Mouse (Mus musculus) layer of hippocampus, adult 9-10 months (tissue): Measurements from ENCODE around the gene Ifna9.
"Not testable (repeated sequence)": the region's sequence is repeated elsewhere in the genome, so short reads cannot be mapped to it uniquely, and the experiment has no call there.

Source experiments
- DNase-seq: peaks from one replicate; pipeline ENCODE4 v3.0.0; 2022; ENCODE audit warnings: low spot score

Gene Ifna9

GRCm38 (mm10) chr4:88592285-88592684 is at the start of gene Ifna9:
Gene Ifna9 (minus strand): TSS chr4:88592385.
- no peak for DNase-seq

- DNase-seq = peak; percentile 92
These were observed 49.1 kb upstream of the Ifna9 start for GRCm38 (mm10) chr4:88641077-88641831.

GRCm38 (mm10) chr4:88640704-88641076 is 48.5 kb upstream of the Ifna9 start:
- no peak for DNase-seq

- DNase-seq = no peak
These were observed 42.1 kb upstream of the Ifna9 start, which contains the start of gene C87499 for GRCm38 (mm10) chr4:88634311-88634710. Gene C87499 (minus strand): TSS chr4:88634411.

- no peak for DNase-seq
These were observed 11.1 kb upstream of the Ifna9 start, which contains the start of gene Ifna12 for GRCm38 (mm10) chr4:88603276-88603675. Gene Ifna12 (minus strand): TSS chr4:88603376.

- DNase-seq = no peak
These were observed 20.5 kb downstream of the Ifna9 start, which contains the start of gene Ifna14 for GRCm38 (mm10) chr4:88571698-88572097. Gene Ifna14 (minus strand): TSS chr4:88571798.

GRCm38 (mm10) chr4:88561791-88562190 is 30.4 kb downstream of the Ifna9 start:
- DNase-seq = no peak

GRCm38 (mm10) chr4:88558145-88558544 is 34.0 kb downstream of the Ifna9 start, which contains the start of gene Ifna15:
Gene Ifna15 (minus strand): TSS chr4:88558245.
- DNase-seq = not testable (repeated sequence)

GRCm38 (mm10) chr4:88550161-88550945 is 41.8 kb downstream of the Ifna9 start:
- DNase-seq = peak; percentile 62

GRCm38 (mm10) chr4:88547986-88548385 is 44.2 kb downstream of the Ifna9 start:
- no peak for DNase-seq

GRCm38 (mm10) chr4:88543649-88544234 is 48.4 kb downstream of the Ifna9 start:
- peak; percentile 84 for DNase-seq
